19 mouse cellular contexts compared by ENCODE assay signal in genomic region chr19:36266346-36266745, GRCm38 (mm10).
DNase-seq lines count a peak whose midpoint lies in the region; ATAC-seq and TF ChIP-seq lines count a peak whose summit lies in the region.
"Had no signal": no experiment of that assay in that cellular context is flagged by ENCODE, and none has a peak within 500 bp of the region (broad histone marks: within the 10 kb centered on the region; RNA-seq: fewer than 3 reads in every experiment).

No protein-coding gene starts in this region.

- no peak overlapping the region for H3K4me2 ChIP-seq in heart, postnatal 0 days (ENCODE audit: low read depth, low read length)
- H3K4me2 ChIP-seq: embryonic facial prominence, embryonic 15.5 days; forebrain, embryonic 13.5 days; hindbrain, embryonic 13.5 days; midbrain, embryonic 15.5 days; neural tube, embryonic 12.5 days had no signal

- no peak overlapping the region for H3K4me3 ChIP-seq in heart, adult 2 months
- no peak overlapping the region for H3K4me3 ChIP-seq in heart, postnatal 0 days (ENCODE audit: low read depth, low read length)
- H3K4me3 ChIP-seq: embryonic facial prominence, embryonic 15.5 days; forebrain, embryonic 13.5 days; gastrocnemius, adult 2 months; hindbrain, embryonic 13.5 days; left cerebral cortex, adult 2 months; midbrain, embryonic 15.5 days; neural tube, embryonic 12.5 days had no signal

- intact Hi-C loops in heart, adult 2 months (cut with DNase I), result loop anchor here (5.0 kb wide), 2 partner anchors 81 to 171 kb away; partner anchors contain the start of gene Pcgf5
- intact Hi-C loops in heart, postnatal 36 days (cut with DNase I), result loop anchor here (5.0 kb wide), 1 partner anchor 81 kb away; the partner anchor contains the start of gene Pcgf5
- intact Hi-C loops in left cerebral cortex, postnatal 10 days (cut with DNase I), result no loop called here

- no peaks in the 10 kb centered on the region for H3K27me3 ChIP-seq in heart, adult 2 months (ENCODE audit: control insufficient read depth, insufficient read depth, low read length)
- H3K27me3 ChIP-seq in heart, postnatal 0 days (ENCODE audit: control insufficient read depth, insufficient read depth, low read length), result no peaks in the 10 kb centered on the region
- H3K27me3 ChIP-seq: embryonic facial prominence, embryonic 15.5 days; forebrain, embryonic 13.5 days; hindbrain, embryonic 13.5 days; midbrain, embryonic 15.5 days; neural tube, embryonic 12.5 days had no signal

- TF ChIP-seq POLR2A in heart, adult 2 months (IDR thresholded peaks at IDR 0.05; ENCODE audit: insufficient read depth, low read depth, low read length), result no peak

- H3K9ac ChIP-seq in heart, adult 2 months (ENCODE audit: low read depth, low read length), result no peak overlapping the region; the same call in 1 of the 2 replicates
- no peak overlapping the region for H3K9ac ChIP-seq in heart, postnatal 0 days (replicated peaks; ENCODE audit: low read depth, low read length)
- H3K9ac ChIP-seq: embryonic facial prominence, embryonic 15.5 days; forebrain, embryonic 13.5 days; hindbrain, embryonic 13.5 days; midbrain, embryonic 15.5 days; neural tube, embryonic 12.5 days had no signal

- no peak for TF ChIP-seq CTCF in heart, adult 2 months (IDR thresholded peaks at IDR 0.05)
- no peak for TF ChIP-seq CTCF in heart, postnatal 0 days (IDR thresholded peaks at IDR 0.05; ENCODE audit: low read depth)

- peaks cover 3% of the 10 kb centered on the region for H3K4me1 ChIP-seq in heart, adult 2 months (ENCODE audit: control insufficient read depth, insufficient read depth, low read length)
- peaks cover 24% of the 10 kb centered on the region for H3K4me1 ChIP-seq in heart, postnatal 0 days (ENCODE audit: control insufficient read depth, insufficient read depth)
- H3K4me1 ChIP-seq: embryonic facial prominence, embryonic 15.5 days; forebrain, embryonic 13.5 days; hindbrain, embryonic 13.5 days; midbrain, embryonic 15.5 days; neural tube, embryonic 12.5 days had no signal

- peaks cover 6% of the 10 kb centered on the region for H3K36me3 ChIP-seq in heart, adult 2 months (ENCODE audit: control insufficient read depth, insufficient read depth, low read length)
- H3K36me3 ChIP-seq in heart, postnatal 0 days (replicated peaks; ENCODE audit: control insufficient read depth, insufficient read depth, low read length), result no peaks in the 10 kb centered on the region
- H3K36me3 ChIP-seq: embryonic facial prominence, embryonic 15.5 days; hindbrain, embryonic 13.5 days; midbrain, embryonic 15.5 days; neural tube, embryonic 12.5 days had no signal

- peak overlapping the region; percentile 53 for H3K27ac ChIP-seq in heart, adult 2 months
- peak overlapping the region; percentile 60 for H3K27ac ChIP-seq in heart, postnatal 0 days (ENCODE audit: low read depth)
- H3K27ac ChIP-seq: embryonic facial prominence, embryonic 15.5 days; forebrain, embryonic 13.5 days; hindbrain, embryonic 13.5 days; left cerebral cortex, adult 2 months; midbrain, embryonic 15.5 days; neural tube, embryonic 12.5 days had no signal

- H3K79me2 ChIP-seq in heart, adult 2 months (replicated peaks; ENCODE audit: control insufficient read depth, insufficient read depth, low read length), result no peaks in the 10 kb centered on the region

- no peak for DNase-seq in heart, adult 2 months
- DNase-seq in heart, postnatal 36 days, result no peak
- peak; percentile 20 to 27 for DNase-seq in B cell, adult 2 months
- DNase-seq in heart, postnatal 0 days (ENCODE audit: low spot score), result no peak
- DNase-seq in thymus, adult 18-20 months, result peak; percentile 9 to 32
- DNase-seq in kidney, postnatal 25 days, result no peak
- no peak for DNase-seq in adrenal gland, adult (ENCODE audit: inconsistent age in 2 of 2, low spot score in 1 of 2)
- DNase-seq in left cerebral cortex, postnatal 10 days (ENCODE audit: extremely low spot score in 1 of 2, low spot score in 2 of 2), result no peak
- DNase-seq: cerebellum, postnatal 36 days; gastrocnemius, adult 2 months; kidney, adult 11 months; right cerebral cortex, adult 18-20 months had no signal

- TF ChIP-seq EP300 in heart, adult 2 months (IDR thresholded peaks at IDR 0.05; ENCODE audit: insufficient read depth, low read depth, low read length), result no peak
- no peak for TF ChIP-seq EP300 in heart, postnatal 0 days (IDR thresholded peaks at IDR 0.05; ENCODE audit: low read depth)

- ATAC-seq in heart, postnatal 0 days (ENCODE audit: insufficient read depth, low read depth), result no peak
- ATAC-seq: activated CD4-positive, CD25-positive, alpha-beta regulatory T cell, adult 4 months; forebrain, embryonic 13.5 days; midbrain, embryonic 15.5 days had no signal

- peaks cover 4% of the 10 kb centered on the region; the same call in 1 of the 2 replicates for H3K9me3 ChIP-seq in heart, postnatal 0 days (replicated peaks; ENCODE audit: control insufficient read depth, low read length)
- H3K9me3 ChIP-seq: embryonic facial prominence, embryonic 15.5 days; forebrain, embryonic 13.5 days; hindbrain, embryonic 13.5 days; midbrain, embryonic 15.5 days; neural tube, embryonic 12.5 days had no signal

- 38% methylated on average over 8 of the region's 8 CpGs for WGBS in heart, adult 2 months
- WGBS in heart, postnatal 0 days, result 48% methylated on average over 8 of the region's 8 CpGs

Comparison
In these comparisons a context has a peak if more than half of its experiments do, and no peak if none do; other contexts are left out.
1. DNase-seq: peak in B cell, adult 2 months (2 of 2) and thymus, adult 18-20 months (2 of 2); none in heart, adult 2 months (0 of 2), heart, postnatal 36 days (0 of 2), heart, postnatal 0 days (single experiment), kidney, postnatal 25 days (0 of 2), adrenal gland, adult (0 of 2) and left cerebral cortex, postnatal 10 days (0 of 2).